Comparison of ENCODE assay signal across 13 mouse cellular contexts in the genomic region with DNA sequence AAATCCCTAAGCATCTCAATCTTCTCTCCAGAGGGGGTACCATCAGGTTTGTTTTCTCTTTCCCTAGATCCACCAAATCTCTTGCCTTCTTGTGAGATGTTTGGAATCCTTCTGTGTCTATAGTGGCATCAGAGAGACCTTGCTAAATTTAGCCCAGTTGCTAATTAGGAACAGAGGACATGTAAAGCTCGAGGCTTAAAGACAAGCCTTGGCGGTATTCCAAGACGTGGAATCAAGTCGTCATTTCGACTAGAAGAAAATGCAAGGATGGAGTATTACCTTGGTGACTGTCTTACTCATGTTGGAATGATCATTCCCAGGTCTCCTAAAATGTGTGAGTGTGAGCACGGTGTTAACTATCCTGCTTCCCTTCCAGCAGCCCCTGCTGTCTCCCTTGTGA.
DNase-seq lines count a peak whose midpoint lies in the region; ATAC-seq and TF ChIP-seq lines count a peak whose summit lies in the region.
"Had no signal": no experiment of that assay in that cellular context is flagged by ENCODE, and none has a peak within 500 bp of the region (broad histone marks: within the 10 kb centered on the region; RNA-seq: fewer than 3 reads in every experiment).

No protein-coding gene starts in this region.

- no peak overlapping the region for H3K4me2 ChIP-seq in hindbrain, postnatal 0 days (ENCODE audit: low read depth, low read length)
- H3K4me2 ChIP-seq: hindbrain, embryonic 12.5 days had no signal

- H3K27me3 ChIP-seq in hindbrain, postnatal 0 days (ENCODE audit: insufficient read depth, low read length): no peaks in the 10 kb centered on the region
- H3K27me3 ChIP-seq in hindbrain, embryonic 10.5 days (ENCODE audit: insufficient read depth, poor library complexity, severe bottlenecking): no peaks in the 10 kb centered on the region
- H3K27me3 ChIP-seq: hindbrain, embryonic 12.5 days had no signal

- TF ChIP-seq POLR2A in cortical plate, adult 2 months (IDR thresholded peaks at IDR 0.05; ENCODE audit: extremely low read depth, insufficient read depth, low read length): no peak

- ATAC-seq in hindbrain, postnatal 0 days: no peak
- no peak for ATAC-seq in megakaryocyte, adult 5-6 weeks (ENCODE audit: poor library complexity, severe bottlenecking)

- intact Hi-C loops in gastrocnemius, adult 2 months (cut with DNase I): no loop called here

- no peaks in the 10 kb centered on the region for H3K9me3 ChIP-seq in hindbrain, postnatal 0 days (ENCODE audit: low read length)
- H3K9me3 ChIP-seq in hindbrain, embryonic 10.5 days: no peaks in the 10 kb centered on the region
- H3K9me3 ChIP-seq: hindbrain, embryonic 12.5 days had no signal

- no peak for DNase-seq in gastrocnemius, adult 2 months
- DNase-seq in gastrocnemius, adult 8-10 months (ENCODE audit: low spot score in 2 of 2): no peak
- peak; percentile 49 for DNase-seq in hindbrain, postnatal 0 days (ENCODE audit: low spot score)
- DNase-seq in hindbrain, embryonic 10.5 days (ENCODE audit: low spot score): no peak
- peak; percentile 7 for DNase-seq in 3T3-L1 (ENCODE audit: low read depth, low spot score)
- DNase-seq in adrenal gland, adult 8-10 months: no peak
- DNase-seq: cerebellum, adult 9-10 months; kidney, adult 2 months; spleen, adult 18-20 months had no signal

- no peak overlapping the region for H3K4me3 ChIP-seq in gastrocnemius, adult 2 months
- no peak overlapping the region for H3K4me3 ChIP-seq in hindbrain, postnatal 0 days (ENCODE audit: low read length)
- H3K4me3 ChIP-seq in hindbrain, embryonic 10.5 days: no peak overlapping the region
- H3K4me3 ChIP-seq in cortical plate, adult 2 months (ENCODE audit: insufficient read depth, low read length): no peak overlapping the region
- H3K4me3 ChIP-seq: hindbrain, embryonic 12.5 days had no signal

- 32% methylated on average over 6 of the region's 6 CpGs for WGBS in hindbrain, postnatal 0 days
- WGBS in hindbrain, embryonic 10.5 days: 74% methylated on average over 6 of the region's 6 CpGs

- peak overlapping the region; percentile 16 for H3K27ac ChIP-seq in gastrocnemius, adult 2 months
- 0 out of 2 replicates have a peak overlapping the region, but pooled peaks have one; percentile 29 for H3K27ac ChIP-seq in hindbrain, postnatal 0 days
- H3K27ac ChIP-seq in hindbrain, embryonic 10.5 days: no peak overlapping the region
- H3K27ac ChIP-seq in cortical plate, adult 2 months (ENCODE audit: insufficient read depth, low read length): peak overlapping the region; percentile 66
- H3K27ac ChIP-seq: hindbrain, embryonic 12.5 days; stomach, postnatal 0 days had no signal

- H3K9ac ChIP-seq in hindbrain, postnatal 0 days (replicated peaks; ENCODE audit: low read length): no peak overlapping the region
- H3K9ac ChIP-seq: hindbrain, embryonic 12.5 days had no signal

- peaks cover 10% of the 10 kb centered on the region for H3K4me1 ChIP-seq in hindbrain, postnatal 0 days (ENCODE audit: insufficient read depth, low read length)
- 0 out of 2 replicates have a peak, but pooled peaks cover 6% of the 10 kb centered on the region for H3K4me1 ChIP-seq in hindbrain, embryonic 10.5 days (replicated peaks)
- H3K4me1 ChIP-seq in cortical plate, adult 2 months (ENCODE audit: control insufficient read depth, insufficient read depth, low read length): peaks cover 4% of the 10 kb centered on the region

- TF ChIP-seq CTCF in gastrocnemius, adult 2 months (IDR thresholded peaks at IDR 0.05): no peak
- no peak for TF ChIP-seq CTCF in hindbrain, postnatal 0 days (IDR thresholded peaks at IDR 0.05; ENCODE audit: low read depth)
- TF ChIP-seq CTCF in cortical plate, adult 2 months (IDR thresholded peaks at IDR 0.05; ENCODE audit: extremely low read depth, insufficient read depth, low read length): no peak

- no peaks in the 10 kb centered on the region for H3K36me3 ChIP-seq in hindbrain, postnatal 0 days (ENCODE audit: insufficient read depth, low read length)
- no peaks in the 10 kb centered on the region for H3K36me3 ChIP-seq in hindbrain, embryonic 10.5 days
- H3K36me3 ChIP-seq: hindbrain, embryonic 12.5 days had no signal

Comparison
In these comparisons a context has a peak if more than half of its experiments do, and no peak if none do; other contexts are left out.
1. DNase-seq: peak in hindbrain, postnatal 0 days (single experiment) and 3T3-L1 (single experiment); none in gastrocnemius, adult 2 months (single experiment), gastrocnemius, adult 8-10 months (0 of 2), hindbrain, embryonic 10.5 days (single experiment) and adrenal gland, adult 8-10 months (single experiment).